Mouse (Mus musculus) stomach, embryonic 14.5 days (tissue): ENCODE measurements around the gene Ifi205. TPM values are rescaled to one million over a fixed set of nuclear protein-coding genes. Genes with fewer than 3 reads are reported as not detected.
"Not testable (repeated sequence)": the region's sequence is repeated elsewhere in the genome, so short reads cannot be mapped to it uniquely, and the experiment has no call there.

ENCODE experiments used
- ATAC-seq: fragments of 200-750 bp; cut with Nextera tagmentation; 2 replicates; pipeline ENCODE4 v1.8.0; 2017; ENCODE audit warnings: low read depth, moderate TSS enrichment; ENCODE audit not compliant: insufficient number of reproducible peaks, insufficient read depth, low FRiP score
- H3K27ac ChIP-seq: fragments of 300-500 bp; sonication (generic); 2 replicates; pipeline ENCODE4 v1.5.1; 2014; ENCODE audit warnings: mild to moderate bottlenecking, low read length, moderate library complexity, mixed read lengths
- H3K27me3 ChIP-seq: fragments of 300-500 bp; sonication (generic); 2 replicates; pipeline ENCODE4 v1.6.1; 2014; ENCODE audit warnings: low read length, control low read depth, mixed read lengths; ENCODE audit not compliant: control insufficient read depth, insufficient read depth
- H3K36me3 ChIP-seq: fragments of 300-500 bp; sonication (generic); 2 replicates; pipeline ENCODE4 v1.6.1; 2014; ENCODE audit warnings: mild to moderate bottlenecking, control low read depth, low read length, moderate library complexity, mixed read lengths; ENCODE audit not compliant: control insufficient read depth, insufficient read depth
- H3K4me1 ChIP-seq: fragments of 300-500 bp; sonication (generic); 2 replicates; pipeline ENCODE4 v1.6.1; 2014; ENCODE audit warnings: low read length, control low read depth, mixed read lengths; ENCODE audit not compliant: control insufficient read depth, insufficient read depth
- H3K4me2 ChIP-seq: fragments of 300-500 bp; sonication (generic); replicated peaks from 2 replicates; pipeline ENCODE4 v1.6.1; 2014; ENCODE audit warnings: low read depth, low read length, control low read depth
- H3K4me3 ChIP-seq: fragments of 300-500 bp; sonication (generic); 2 replicates; pipeline ENCODE4 v1.5.1; 2014; ENCODE audit warnings: low read depth, low read length, control low read depth
- H3K9ac ChIP-seq: fragments of 300-500 bp; sonication (generic); replicated peaks from 2 replicates; pipeline ENCODE4 v1.6.1; 2014; ENCODE audit warnings: low read depth, mild to moderate bottlenecking, control low read depth, low read length, moderate library complexity, mixed read lengths
- H3K9me3 ChIP-seq: fragments of 300-500 bp; sonication (generic); 2 replicates; pipeline ENCODE4 v1.6.1; 2016; ENCODE audit warnings: low read depth, low read length, control low read depth; ENCODE audit not compliant: control insufficient read depth
- WGBS: fragments of 180-500 bp; shearing (Covaris S2); extraction: QIAGEN DNeasy Blood & Tissue Kit; methylation state at CpG from one replicate; pipeline ENCODE4 v1.1.7; 2014; 5-methylcytosine and 5-hydroxymethylcytosine counted together
- polyA plus RNA-seq: library from polyadenylated mRNA; unstranded; fragments of >200 nt; fragmentation: Nextera tagmentation; extraction: Ambion mirVana; gene quantifications from 2 replicates; pipeline ENCODE4 v1.2.1, GENCODE M21; 2014

The Ifi205 gene
- 0.36 TPM in 1 of 2 replicates, not detected in the other for polyA plus RNA-seq

GRCm38 (mm10) chr1:174031698-174032097 lies at the start of gene Ifi205:
Ifi205 (minus strand) TSS chr1:174031810.
- Histone ChIP-seq H3K4me1 (no peaks in the 10 kb centered on the region), H3K9ac (no peak within 1 kb of the TSS), H3K27me3 (no peaks in the 10 kb centered on the region), H3K36me3 (no peaks in the 10 kb centered on the region), H3K9me3 (no peaks in the 10 kb centered on the region), H3K4me3 (no peak within 1 kb of the TSS), H3K4me2 (no peak within 1 kb of the TSS), H3K27ac (no peak within 1 kb of the TSS)
- 33% methylated on average over 1 of the region's 1 CpGs for WGBS
- ATAC-seq: no peak

DNA sequence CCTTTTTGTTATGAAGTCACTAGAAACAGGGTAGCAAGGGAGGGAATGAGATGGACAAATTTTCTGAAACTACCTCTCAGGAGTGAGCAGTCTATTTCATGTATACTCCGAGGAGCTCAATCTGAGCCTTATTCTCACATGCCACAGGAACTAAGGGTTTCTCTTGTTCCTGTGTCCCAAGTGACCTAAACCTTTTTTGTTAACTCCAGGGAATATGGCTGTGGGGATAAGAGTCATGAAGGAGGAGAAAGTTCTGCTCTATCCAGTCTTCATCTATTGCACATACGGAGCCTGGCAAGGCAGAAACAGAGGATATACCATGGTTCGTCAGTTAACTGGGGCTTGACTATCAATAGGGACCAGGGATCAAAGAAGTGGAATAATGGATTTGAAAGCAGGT lies 34.7 kb upstream of the Ifi205 start, which contains the start of gene Olfr430:
TSS of gene Olfr430 (plus strand) at position 301 of the 400 bp plus-strand sequence.
- Histone ChIP-seq H3K36me3 (no peaks in the 10 kb centered on the region), H3K4me1 (no peaks in the 10 kb centered on the region), H3K4me2 (no peak within 1 kb of the TSS), H3K9me3 (no peaks in the 10 kb centered on the region), H3K27me3 (no peaks in the 10 kb centered on the region), H3K4me3 (no peak within 1 kb of the TSS), H3K9ac (no peak within 1 kb of the TSS), H3K27ac (no peak within 1 kb of the TSS)
- WGBS: 90% methylated on average over 3 of the region's 3 CpGs
- ATAC-seq: no peak

DNA sequence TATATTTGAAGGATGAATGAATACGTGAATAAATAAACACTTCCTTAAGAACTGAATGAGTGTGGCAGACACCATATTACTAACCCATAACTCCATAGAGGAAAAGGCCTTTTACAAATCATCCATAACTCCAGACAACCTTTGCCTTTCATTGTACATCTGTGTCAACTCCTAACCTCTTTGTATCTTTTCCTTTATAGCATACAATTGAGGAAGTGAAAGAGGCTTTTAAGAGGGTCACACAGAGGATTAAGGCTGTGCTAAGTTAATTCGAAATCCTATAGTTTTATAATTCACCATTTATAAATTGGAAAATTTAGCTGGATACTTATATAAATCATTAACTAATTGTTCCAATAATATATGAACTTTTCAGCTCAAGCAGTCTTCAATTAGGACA lies 23.6 kb upstream of the Ifi205 start:
- Histone ChIP-seq H3K36me3 (no peaks in the 10 kb centered on the region), H3K4me2 (no peak overlapping the region), H3K4me1 (no peaks in the 10 kb centered on the region), H3K9ac (no peak overlapping the region), H3K9me3 (no peaks in the 10 kb centered on the region), H3K4me3 (no peak overlapping the region), H3K27me3 (no peaks in the 10 kb centered on the region), H3K27ac (no peak overlapping the region)
- 72% methylated on average over 2 of the region's 2 CpGs for WGBS
- ATAC-seq: no peak

- no peaks in the 10 kb centered on the region for H3K27me3 ChIP-seq
- no peak for ATAC-seq
- H3K4me2 ChIP-seq: no peak overlapping the region
- H3K9me3 ChIP-seq: no peaks in the 10 kb centered on the region
- no peak overlapping the region for H3K9ac ChIP-seq
- H3K27ac ChIP-seq: no peak overlapping the region
- 81% methylated on average over 3 of the region's 3 CpGs for whole genome bisulfite sequencing
- no peaks in the 10 kb centered on the region for H3K36me3 ChIP-seq
- H3K4me3 ChIP-seq: no peak overlapping the region
- no peaks in the 10 kb centered on the region for H3K4me1 ChIP-seq
These were observed 21.4 kb upstream of the Ifi205 start for GRCm38 (mm10) chr1:174052981-174053380.

DNA sequence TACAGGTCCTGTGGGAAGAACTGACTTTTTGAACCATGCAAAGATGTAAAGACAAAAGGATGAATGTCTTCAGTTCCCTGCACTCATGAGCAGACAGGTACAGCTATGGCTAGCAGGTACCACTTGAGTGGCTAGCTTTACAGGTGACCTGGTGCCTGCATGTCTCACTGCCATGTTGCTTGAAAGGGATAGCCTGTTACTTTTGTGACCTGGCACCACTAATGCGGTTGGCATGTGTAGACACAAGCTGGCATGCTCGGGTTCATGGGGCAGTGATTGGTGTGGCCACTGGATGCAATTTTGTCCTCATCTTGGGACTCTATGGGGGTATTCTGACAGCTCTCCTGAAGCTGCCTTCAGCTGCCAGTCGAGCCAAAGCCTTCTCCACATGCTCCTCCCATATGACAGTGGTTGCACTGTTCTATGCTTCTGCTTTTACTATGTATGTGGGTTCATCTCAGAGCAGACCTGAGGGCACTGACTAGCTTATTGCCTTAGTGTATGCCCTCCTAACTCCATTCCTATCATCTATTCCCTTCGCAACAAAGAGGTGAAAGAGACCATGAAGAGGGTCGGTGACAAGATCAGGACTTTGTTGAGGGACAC lies 20.4 kb upstream of the Ifi205 start:
- Histone ChIP-seq H3K4me2 (no peak overlapping the region), H3K36me3 (no peaks in the 10 kb centered on the region), H3K4me3 (no peak overlapping the region), H3K9ac (no peak overlapping the region), H3K27me3 (no peaks in the 10 kb centered on the region), H3K9me3 (no peaks in the 10 kb centered on the region), H3K4me1 (no peaks in the 10 kb centered on the region), H3K27ac (no peak overlapping the region)
- no peak for ATAC-seq
- WGBS: 83% methylated on average over 5 of the region's 5 CpGs

GRCm38 (mm10) chr1:174051515-174051914 lies 19.9 kb upstream of the Ifi205 start:
- H3K9me3 ChIP-seq: no peaks in the 10 kb centered on the region
- no peak overlapping the region for H3K4me2 ChIP-seq
- ATAC-seq: no peak
- H3K4me1 ChIP-seq: no peaks in the 10 kb centered on the region
- H3K36me3 ChIP-seq: no peaks in the 10 kb centered on the region
- H3K27me3 ChIP-seq: no peaks in the 10 kb centered on the region
- H3K9ac ChIP-seq: no peak overlapping the region
- H3K4me3 ChIP-seq: no peak overlapping the region
- WGBS: 80% methylated on average over 4 of the region's 4 CpGs
- H3K27ac ChIP-seq: no peak overlapping the region

GRCm38 (mm10) chr1:174050532-174050931 lies 18.9 kb upstream of the Ifi205 start:
- no peak for ATAC-seq
- no peaks in the 10 kb centered on the region for H3K27me3 ChIP-seq
- no peaks in the 10 kb centered on the region for H3K4me1 ChIP-seq

DNA sequence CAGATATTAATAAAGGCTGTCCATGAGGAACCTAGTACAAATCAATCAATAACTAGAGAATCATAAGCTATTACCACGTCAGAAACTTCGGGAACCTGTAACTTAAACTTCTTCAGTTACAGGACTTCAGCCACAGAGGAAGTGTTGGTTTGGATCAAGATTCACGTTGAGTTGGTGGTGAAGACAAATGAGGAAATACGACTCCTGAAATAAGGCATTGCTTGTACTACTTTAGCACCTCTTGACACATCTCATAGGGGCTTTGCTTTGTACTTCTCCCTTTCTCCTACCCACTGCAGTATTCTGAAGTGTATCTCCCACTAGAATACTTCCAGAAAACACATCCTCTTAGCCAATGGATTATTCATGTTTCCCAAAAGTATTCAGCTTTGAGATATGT lies 17.7 kb upstream of the Ifi205 start:
- H3K9me3 ChIP-seq, H3K4me3 ChIP-seq, H3K27ac ChIP-seq, H3K36me3 ChIP-seq, H3K4me2 ChIP-seq, H3K4me1 ChIP-seq, H3K9ac ChIP-seq, ATAC-seq, H3K27me3 ChIP-seq: not testable (repeated sequence)
- WGBS: 57% methylated on average over 4 of the region's 4 CpGs

More at GRCm38 (mm10) chr1:174050532-174050931, 18.9 kb upstream of the Ifi205 start:
- H3K27ac ChIP-seq: no peak overlapping the region
- no peaks in the 10 kb centered on the region for H3K36me3 ChIP-seq
- WGBS: 83% methylated on average over 4 of the region's 4 CpGs
- no peak overlapping the region for H3K4me2 ChIP-seq
- no peak overlapping the region for H3K9ac ChIP-seq
- no peak overlapping the region for H3K4me3 ChIP-seq
- no peaks in the 10 kb centered on the region for H3K9me3 ChIP-seq

GRCm38 (mm10) chr1:174048893-174049292 lies 17.3 kb upstream of the Ifi205 start, which contains the start of gene Olfr432:
Olfr432 (plus strand) TSS chr1:174049205.
- WGBS: 73% methylated on average over 2 of the region's 2 CpGs
- ATAC-seq: no peak
- Histone ChIP-seq H3K36me3 (no peaks in the 10 kb centered on the region), H3K27me3 (no peaks in the 10 kb centered on the region), H3K4me3 (no peak within 1 kb of the TSS), H3K9ac (no peak within 1 kb of the TSS), H3K4me1 (no peaks in the 10 kb centered on the region), H3K27ac (no peak within 1 kb of the TSS), H3K4me2 (no peak within 1 kb of the TSS), H3K9me3 (no peaks in the 10 kb centered on the region)
